Mouse (Mus musculus): ENCODE results near the gene Gtpbp3.

The Gtpbp3 gene

DNA sequence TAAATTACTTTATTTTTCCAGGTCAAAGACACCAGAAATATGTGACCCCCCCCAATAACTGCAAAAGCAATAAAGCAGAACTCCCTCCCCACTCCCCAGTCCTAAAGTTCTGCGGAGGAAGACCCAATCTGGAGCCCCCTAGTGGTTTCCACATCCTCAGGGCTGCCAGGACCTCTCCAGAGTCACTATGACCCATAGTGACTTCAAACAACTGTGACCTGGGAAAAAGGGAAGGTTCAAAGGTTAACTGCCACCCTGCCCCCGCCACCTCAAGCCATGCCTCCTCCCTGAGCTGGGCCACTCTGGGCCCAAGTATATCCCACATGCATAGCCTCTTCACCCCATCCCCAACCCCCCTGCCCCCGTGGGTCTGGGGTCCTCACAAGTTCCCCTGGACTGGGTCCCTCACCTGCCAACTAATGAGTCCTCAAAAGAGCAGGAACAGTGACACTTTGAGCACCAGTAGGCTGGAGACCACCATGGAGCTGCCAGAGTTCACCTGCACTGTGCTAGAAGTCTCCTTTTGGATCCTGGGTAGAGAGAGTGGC lies 46.4 kb downstream of the Gtpbp3 start:
- no peak for DNase-seq (ENCODE audit: low spot score)

DNA sequence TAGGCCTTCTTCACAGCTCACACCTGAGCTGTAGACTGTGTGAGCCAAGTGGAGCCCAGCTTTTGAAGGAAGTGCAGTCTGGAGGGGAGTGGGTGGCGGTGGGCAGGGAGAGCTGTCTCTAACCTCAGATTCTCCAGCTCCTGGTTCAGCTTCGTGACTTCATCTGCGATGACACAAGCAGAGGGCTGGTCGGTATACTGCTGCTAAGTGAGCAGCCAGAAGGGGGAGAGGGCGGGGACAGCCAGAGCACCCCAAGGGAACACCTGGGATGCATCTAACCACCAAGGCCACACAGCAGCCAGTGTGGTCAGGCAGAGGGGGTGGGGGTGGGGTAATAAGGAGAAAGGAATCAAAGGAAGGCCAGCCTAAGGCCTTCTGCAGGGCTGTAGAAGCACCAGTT lies 47.8 kb downstream of the Gtpbp3 start:
- DNase-seq (ENCODE audit: low spot score): peak; percentile 54

GRCm38 (mm10) chr8:71537028-71537867 lies 49.3 kb downstream of the Gtpbp3 start, which contains the start of gene Bst2:
Gene Bst2 (minus strand): TSS chr8:71537456.
- DNase-seq (ENCODE audit: low spot score): peak; percentile 94

DNA sequence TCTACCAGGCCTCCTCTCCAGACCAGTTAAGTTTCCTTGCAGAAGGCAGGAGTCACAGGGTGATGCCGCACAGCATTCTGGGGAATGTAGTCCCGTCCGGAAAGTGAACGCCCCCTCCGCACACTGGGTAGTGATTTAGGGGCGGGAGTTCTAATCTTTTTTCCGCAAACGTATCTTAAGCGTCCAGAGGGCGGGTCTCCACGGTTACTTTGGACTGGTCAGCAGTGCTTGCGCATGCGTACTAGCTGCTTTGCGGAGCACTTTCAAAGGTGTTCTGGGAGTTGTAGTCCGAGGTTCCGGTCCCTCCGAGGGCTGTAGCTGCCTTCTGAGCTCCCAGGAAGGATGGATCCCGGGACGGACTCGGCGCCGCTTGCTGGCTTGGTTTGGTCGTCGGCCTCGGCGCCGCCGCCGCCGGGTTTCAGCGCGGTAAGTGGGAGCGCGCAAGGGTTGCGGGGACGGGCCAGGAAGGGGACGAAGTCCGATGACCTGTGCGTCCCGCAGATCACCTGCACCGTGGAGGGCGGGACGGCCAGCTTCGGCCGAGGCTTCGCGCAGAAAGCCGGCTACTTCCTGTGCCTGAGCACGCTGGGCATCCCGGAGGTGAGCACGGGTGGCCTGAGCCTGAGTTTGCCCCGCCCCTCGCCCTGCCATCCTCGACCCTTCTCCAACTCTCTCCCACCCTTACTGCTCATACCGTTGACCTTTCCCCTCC lies 54.9 kb downstream of the Gtpbp3 start, which contains the start of gene Mvb12a:
Gene Mvb12a, plus strand, starts transcription at position 291 of the 712 bp plus-strand sequence.
- DNase-seq (ENCODE audit: low spot score): peak; percentile 100

GRCm38 (mm10) chr8:71543755-71544154 lies 55.9 kb downstream of the Gtpbp3 start:
- DNase-seq (ENCODE audit: low spot score): no peak

DNA sequence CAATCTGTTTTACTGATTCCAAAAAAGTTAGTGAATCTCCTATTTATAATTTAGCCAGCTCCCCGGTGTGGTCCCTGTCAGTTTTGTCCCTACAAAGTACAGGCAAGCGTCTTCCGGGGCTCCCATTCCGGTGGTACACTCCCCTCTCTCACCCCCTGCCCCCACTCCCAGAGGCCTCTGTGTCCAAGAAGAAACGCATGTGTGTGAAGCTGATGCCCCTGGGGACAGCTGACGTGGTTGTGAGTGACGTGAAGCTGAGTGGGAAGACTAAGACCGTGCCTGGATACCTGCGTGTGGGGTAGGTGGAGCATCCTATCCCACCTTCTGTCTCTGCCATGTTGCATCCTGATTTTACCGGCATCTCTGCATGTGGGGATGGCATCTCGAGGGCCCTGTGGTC lies 57.1 kb downstream of the Gtpbp3 start:
- DNase-seq (ENCODE audit: low spot score): no peak

DNA sequence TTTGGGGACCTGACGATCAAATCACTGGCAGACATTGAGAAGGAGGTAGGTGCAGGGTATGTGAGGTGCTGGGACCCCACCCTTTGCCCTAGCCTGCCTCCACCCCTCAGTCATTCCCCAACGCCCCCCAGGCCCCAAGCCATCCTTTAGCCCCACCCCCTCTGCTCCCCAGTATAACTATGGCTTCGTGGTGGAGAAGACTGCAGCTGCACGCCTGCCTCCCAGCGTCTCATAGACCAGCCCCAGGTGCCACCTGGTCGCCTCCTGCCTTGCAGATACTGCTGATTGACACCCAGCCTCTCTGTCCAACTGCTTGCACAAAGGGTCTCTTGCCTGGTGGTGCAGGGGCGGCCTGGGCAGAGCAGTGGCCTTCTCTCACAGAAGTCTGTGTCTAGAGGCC lies 59.7 kb downstream of the Gtpbp3 start:
- no peak for DNase-seq (ENCODE audit: low spot score)
